Mouse (Mus musculus): ENCODE data around the gene Dock8.

DNA sequence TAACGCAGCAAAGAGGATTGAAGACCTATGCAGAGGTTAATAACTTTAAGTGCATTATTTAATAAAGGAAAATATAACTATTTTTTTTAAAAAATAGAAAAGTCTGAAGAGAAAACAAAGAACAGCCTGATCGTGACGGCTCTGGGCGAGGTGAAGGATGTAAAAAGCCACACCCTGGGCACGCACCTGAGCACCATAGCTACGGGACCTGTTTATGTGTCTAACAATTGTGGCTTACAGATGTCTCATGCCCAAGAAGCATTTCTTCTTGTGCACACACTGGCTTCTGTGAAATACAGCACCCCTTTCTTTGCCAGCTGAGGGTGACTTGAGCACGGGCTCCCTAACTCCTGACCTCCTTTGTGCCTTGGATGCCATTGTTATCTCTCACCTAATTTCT, 56.2 kb downstream of the Dock8 start:
- TF ChIP-seq POLR2A (IDR thresholded peaks at IDR 0.05; ENCODE audit: low read depth, low read length): no peak
- no peak for TF ChIP-seq CTCF (conservative IDR thresholded peaks at IDR 0.05 in 1 of 2, IDR thresholded peaks at IDR 0.05 in 1 of 2; ENCODE audit: low read depth in 2 of 2, low read length in 2 of 2)
- TF ChIP-seq TCF12 (IDR thresholded peaks at IDR 0.05; ENCODE audit: low read depth, low read length): no peak
- TF ChIP-seq MAX (IDR thresholded peaks at IDR 0.05; ENCODE audit: low read length): no peak
- no peak for TF ChIP-seq EP300 (IDR thresholded peaks at IDR 0.05; ENCODE audit: low read length)
- no peak for TF ChIP-seq MEF2A (IDR thresholded peaks at IDR 0.05; ENCODE audit: borderline replicate concordance, low read depth, low read length)
- no peak for TF ChIP-seq ZNF384 (IDR thresholded peaks at IDR 0.05; ENCODE audit: low read depth, low read length)
- no peak for TF ChIP-seq MAFK (IDR thresholded peaks at IDR 0.05; ENCODE audit: insufficient replicate concordance, low read length)
- TF ChIP-seq ZKSCAN1 (IDR thresholded peaks at IDR 0.05; ENCODE audit: borderline replicate concordance, low read depth, low read length): no peak
